Mouse (Mus musculus) hindbrain, embryonic 10.5 days (tissue): ENCODE data around the gene Sdcbp2. TPM values are rescaled to one million over a fixed set of nuclear protein-coding genes. Genes with fewer than 3 reads are reported as not detected.

Source experiments
- polyA plus RNA-seq: library from polyadenylated mRNA; unstranded; fragments of >200 nt; fragmentation: Nextera tagmentation; extraction: Ambion mirVana; gene quantifications from 2 replicates; pipeline ENCODE4 v1.2.1, GENCODE M21; 2016

Gene Sdcbp2
- polyA plus RNA-seq, 1 experiment from 2014 or later: 0.97 TPM

Other genes starting within 250 kb of the Sdcbp2 start
- gene 4921509C19Rik, start 96.5 kb upstream of the Sdcbp2 start, polyA plus RNA-seq: not detected in 2 replicates
- 271 and 284 TPM in 2 replicates for gene Nsfl1c, start 78.4 kb upstream of the Sdcbp2 start, polyA plus RNA-seq
- gene Fkbp1a, start 30.1 kb upstream of the Sdcbp2 start, polyA plus RNA-seq: 600 and 645 TPM in 2 replicates
- gene Snph, start 60.0 kb downstream of the Sdcbp2 start, polyA plus RNA-seq: 1.0 and 2.6 TPM in 2 replicates
- gene Rad21l, start 95.9 kb downstream of the Sdcbp2 start, polyA plus RNA-seq: not detected in 2 replicates
- 3.2 and 4.5 TPM in 2 replicates for gene Tmem74b, start 129.4 kb downstream of the Sdcbp2 start, polyA plus RNA-seq
- 51.0 and 53.2 TPM in 2 replicates for gene Psmf1, start 171.6 kb downstream of the Sdcbp2 start, polyA plus RNA-seq